Mouse (Mus musculus) erythroblast, embryonic 14.5 days (primary cell): ENCODE measurements around the gene Tub.

ENCODE experiments used
- GATA1 ChIP-seq: IDR thresholded peaks from 2 replicates; pipeline ENCODE4 v1.6.1; 2012; ENCODE audit warnings: low read length, inconsistent platforms, mixed read lengths
- TAL1 ChIP-seq: IDR thresholded peaks from 3 replicates; pipeline ENCODE4 v1.6.1; 2012; ENCODE audit warnings: low read length, inconsistent platforms, mixed read lengths

GRCm38 (mm10) chr7:109012998-109013625 is 63.0 kb downstream of the Tub start:
- TF ChIP-seq TAL1 (no peak), GATA1 (no peak)
